Mouse (Mus musculus) heart, embryonic 15.5 days (tissue): ENCODE measurements around the gene Samhd1. TPM values are rescaled to one million over a fixed set of nuclear protein-coding genes. Genes with fewer than 3 reads are reported as not detected.

Experiments
- ATAC-seq: fragments of 200-750 bp; cut with Nextera tagmentation; replicated peaks from 2 replicates; pipeline ENCODE4 v1.8.0; 2017; ENCODE audit warnings: low read depth, moderate TSS enrichment; ENCODE audit not compliant: insufficient number of reproducible peaks, insufficient read depth, low FRiP score
- H3K27ac ChIP-seq: fragments of 300-500 bp; sonication (generic); 2 replicates; pipeline ENCODE4 v1.5.1; 2015; ENCODE audit warnings: mild to moderate bottlenecking, inconsistent platforms
- H3K27me3 ChIP-seq: fragments of 300-500 bp; sonication (generic); 2 replicates; pipeline ENCODE4 v1.6.1; 2015; ENCODE audit warnings: inconsistent platforms
- H3K36me3 ChIP-seq: fragments of 300-500 bp; sonication (generic); 2 replicates; pipeline ENCODE4 v1.6.1; 2015; ENCODE audit warnings: mild to moderate bottlenecking, inconsistent platforms
- H3K4me1 ChIP-seq: fragments of 300-500 bp; sonication (generic); replicated peaks from 2 replicates; pipeline ENCODE4 v1.6.1; 2015; ENCODE audit warnings: inconsistent platforms
- H3K4me2 ChIP-seq: fragments of 300-500 bp; sonication (generic); 2 replicates; pipeline ENCODE4 v1.6.1; 2015; ENCODE audit warnings: inconsistent platforms, mild to moderate bottlenecking, moderate library complexity
- H3K4me3 ChIP-seq: fragments of 300-500 bp; sonication (generic); 2 replicates; pipeline ENCODE4 v1.5.1; 2015; ENCODE audit warnings: mild to moderate bottlenecking, inconsistent platforms
- H3K9ac ChIP-seq: fragments of 300-500 bp; sonication (generic); 2 replicates; pipeline ENCODE4 v1.6.1; 2015; ENCODE audit warnings: mild to moderate bottlenecking, inconsistent platforms
- H3K9me3 ChIP-seq: fragments of 300-500 bp; sonication (generic); replicated peaks from 2 replicates; pipeline ENCODE4 v1.6.1; 2016; ENCODE audit warnings: inconsistent platforms
- WGBS: fragments of 180-500 bp; shearing (Covaris S2); methylation state at CpG from one replicate; pipeline ENCODE4 v1.1.7; 2015; ENCODE audit warnings: mixed read lengths; 5-methylcytosine and 5-hydroxymethylcytosine counted together
- polyA plus RNA-seq: library from polyadenylated mRNA; unstranded; fragments of >200 nt; fragmentation: Nextera tagmentation; extraction: Ambion mirVana; gene quantifications from 2 replicates; pipeline ENCODE4 v1.2.1, GENCODE M21; 2015

Gene Samhd1
- polyA plus RNA-seq, 1 experiment from 2014 or later, result 14.2 TPM

DNA sequence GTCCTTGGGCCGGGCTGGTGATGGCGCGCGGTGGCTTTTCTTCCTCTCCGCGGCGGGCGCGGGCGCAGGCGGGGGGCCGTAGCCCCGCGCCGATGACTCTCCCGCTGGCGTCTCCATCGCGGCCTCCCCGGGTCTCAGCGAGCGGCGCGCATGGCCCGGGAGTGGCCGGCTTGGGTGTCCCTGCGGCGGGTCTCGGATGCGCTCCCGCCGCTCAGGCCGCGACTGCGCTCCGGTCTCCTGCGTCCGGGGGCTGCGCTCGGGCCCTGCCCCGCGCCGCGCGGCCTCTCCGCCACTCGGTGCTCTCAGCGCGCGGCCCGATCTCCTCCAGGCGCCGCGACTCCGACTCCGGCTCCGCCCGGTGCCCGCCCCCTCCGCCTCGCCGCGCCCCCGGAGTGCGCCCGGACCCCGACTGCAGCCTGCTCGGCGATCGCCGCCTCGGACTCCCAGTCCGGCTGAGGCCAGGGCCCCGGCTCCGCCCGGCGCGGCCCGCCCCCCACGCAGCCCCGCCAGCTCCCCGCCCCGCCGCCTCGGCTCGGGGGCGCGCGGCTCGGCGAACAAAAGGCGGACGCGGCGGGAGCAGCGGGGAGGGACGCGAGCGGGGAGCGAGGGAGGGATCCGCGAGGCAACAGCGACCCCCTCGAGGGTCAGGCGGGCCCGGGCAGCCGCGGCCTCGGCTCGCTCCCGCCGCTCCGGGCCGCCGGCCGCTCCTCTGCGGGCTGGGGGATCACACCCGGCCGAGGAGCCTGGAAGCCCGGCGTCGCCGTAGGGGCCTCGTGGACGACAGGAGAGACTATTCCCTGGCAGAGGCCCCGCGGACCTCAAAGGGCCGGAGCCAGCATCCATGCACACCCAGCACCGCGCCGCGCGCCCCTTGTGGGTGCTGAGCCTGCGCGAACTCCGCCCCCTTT, 56.0 kb downstream of the Samhd1 start, which contains the start of gene Soga1:
Soga1 (minus strand) TSS at position 462 of the 908 bp plus-strand sequence.
- no peaks in the 10 kb centered on the region for H3K36me3 ChIP-seq
- H3K4me1 ChIP-seq, result peaks cover 47% of the 10 kb centered on the region
- H3K9ac ChIP-seq, result peak within 1 kb of the TSS; percentile 93
- no peaks in the 10 kb centered on the region for H3K9me3 ChIP-seq
- H3K4me3 ChIP-seq, result peak within 1 kb of the TSS; percentile 90
- peak within 1 kb of the TSS; percentile 94 for H3K27ac ChIP-seq
- WGBS, result under 1% methylated on average over 92 of the region's 136 CpGs
- H3K27me3 ChIP-seq, result peaks cover 4% of the 10 kb centered on the region; the same call in 1 of the 2 replicates
- peak within 1 kb of the TSS; percentile 81 for H3K4me2 ChIP-seq
- ATAC-seq, result peak; percentile 87

DNA sequence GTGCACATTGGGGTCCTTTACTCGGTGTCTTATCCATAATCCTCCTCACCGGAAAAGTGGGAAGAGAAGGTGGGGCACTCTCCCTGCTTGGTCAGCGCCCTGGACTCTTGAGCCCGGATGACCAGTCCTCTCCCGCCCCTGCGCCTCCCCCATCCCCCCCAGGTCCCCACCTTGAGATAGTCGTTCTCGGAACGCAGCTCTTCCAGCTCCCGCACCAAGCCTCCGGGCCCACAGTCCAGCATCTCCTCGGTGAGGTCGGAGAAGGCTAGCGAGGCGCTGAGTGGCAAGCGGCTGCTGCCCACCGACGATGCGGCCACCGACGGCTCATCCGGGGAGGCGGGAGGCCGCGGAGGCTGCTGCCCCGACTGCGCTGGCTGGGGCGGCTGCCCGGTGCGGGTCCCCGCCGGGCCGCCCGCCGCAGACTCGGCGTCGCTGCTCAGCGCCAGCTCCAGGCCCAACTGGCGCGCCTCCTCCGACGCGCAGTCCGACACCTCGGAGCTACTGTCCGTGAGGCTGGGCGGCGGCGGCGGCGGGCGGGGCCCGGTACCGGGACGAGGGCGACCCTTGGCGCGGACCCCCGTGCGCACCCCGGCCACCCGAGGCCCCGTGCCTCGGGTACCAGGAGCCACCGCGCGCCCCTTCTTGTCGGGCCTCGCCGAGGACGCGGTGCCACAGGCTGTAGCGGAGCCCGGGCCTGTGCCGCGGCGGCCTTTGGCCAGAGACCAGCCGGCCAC, 56.8 kb downstream of the Samhd1 start:
- Histone ChIP-seq H3K27me3 (peaks cover 4% of the 10 kb centered on the region; the same call in 1 of the 2 replicates), H3K36me3 (no peaks in the 10 kb centered on the region), H3K9me3 (no peaks in the 10 kb centered on the region), H3K9ac (peak overlapping the region; percentile 93), H3K27ac (peak overlapping the region; percentile 94), H3K4me1 (peaks cover 55% of the 10 kb centered on the region), H3K4me3 (peak overlapping the region; percentile 90), H3K4me2 (peak overlapping the region; percentile 81)
- WGBS, result under 1% methylated on average over 79 of the region's 79 CpGs
- peak; percentile 10; the same call in 1 of the 2 replicates for ATAC-seq

DNA sequence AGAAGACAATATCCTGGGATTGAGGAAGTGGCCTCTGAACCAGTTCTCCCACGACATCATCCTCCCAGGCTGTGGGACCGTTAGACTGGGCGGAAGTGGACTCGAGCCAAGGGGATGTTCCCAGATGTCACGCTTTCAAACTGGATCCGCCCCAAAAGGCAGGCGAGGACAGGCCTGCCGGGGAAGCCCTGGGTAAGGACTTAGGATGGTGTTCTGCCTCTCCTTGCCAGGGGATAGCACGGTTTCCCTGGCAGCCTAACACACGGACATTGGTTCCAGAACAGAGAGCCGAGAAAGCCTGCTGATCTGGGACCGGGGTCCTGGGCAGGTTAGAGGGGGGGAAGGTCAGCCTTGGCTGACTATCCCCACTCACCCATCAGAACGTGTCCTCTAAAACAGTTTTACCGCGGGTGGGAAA, 57.4 kb downstream of the Samhd1 start:
- H3K9ac ChIP-seq, result peak overlapping the region; percentile 93
- WGBS, result 3% methylated on average over 15 of the region's 15 CpGs
- H3K27me3 ChIP-seq, result peaks cover 4% of the 10 kb centered on the region; the same call in 1 of the 2 replicates
- peaks cover 61% of the 10 kb centered on the region for H3K4me1 ChIP-seq
- peak overlapping the region; percentile 90 for H3K4me3 ChIP-seq
- ATAC-seq, result 0 out of 2 replicates have a peak, but pooled peaks have one; percentile 11
- peak overlapping the region; percentile 94 for H3K27ac ChIP-seq
- H3K9me3 ChIP-seq, result no peaks in the 10 kb centered on the region
- no peaks in the 10 kb centered on the region for H3K36me3 ChIP-seq
- peak overlapping the region; percentile 81 for H3K4me2 ChIP-seq

DNA sequence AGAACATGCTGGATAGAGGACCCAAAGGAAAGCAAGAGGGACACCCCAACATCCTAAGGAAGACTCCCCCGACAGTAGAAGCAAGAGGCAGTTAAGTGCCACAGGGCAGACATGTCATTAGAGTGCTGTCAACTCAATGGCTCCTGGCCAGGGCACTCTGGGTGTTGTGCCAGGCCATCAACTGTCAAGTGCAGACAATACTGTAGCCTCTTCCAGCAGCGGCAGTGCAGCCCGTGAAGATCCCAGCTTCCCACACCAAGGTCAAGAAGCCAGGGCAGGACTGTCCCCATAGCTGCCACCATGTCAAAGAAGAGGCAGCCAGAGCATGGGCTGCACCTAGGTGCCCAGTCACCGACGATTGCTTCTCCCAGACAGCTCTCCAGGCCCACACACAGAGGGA, 57.9 kb downstream of the Samhd1 start:
- 4% methylated on average over 5 of the region's 5 CpGs for WGBS
- Histone ChIP-seq H3K9me3 (no peaks in the 10 kb centered on the region), H3K27me3 (peaks cover 4% of the 10 kb centered on the region; the same call in 1 of the 2 replicates), H3K4me2 (peak overlapping the region; percentile 81), H3K36me3 (no peaks in the 10 kb centered on the region), H3K4me3 (peak overlapping the region; percentile 90), H3K4me1 (peaks cover 62% of the 10 kb centered on the region), H3K27ac (peak overlapping the region; percentile 94), H3K9ac (peak overlapping the region; percentile 93)
- ATAC-seq, result no peak

DNA sequence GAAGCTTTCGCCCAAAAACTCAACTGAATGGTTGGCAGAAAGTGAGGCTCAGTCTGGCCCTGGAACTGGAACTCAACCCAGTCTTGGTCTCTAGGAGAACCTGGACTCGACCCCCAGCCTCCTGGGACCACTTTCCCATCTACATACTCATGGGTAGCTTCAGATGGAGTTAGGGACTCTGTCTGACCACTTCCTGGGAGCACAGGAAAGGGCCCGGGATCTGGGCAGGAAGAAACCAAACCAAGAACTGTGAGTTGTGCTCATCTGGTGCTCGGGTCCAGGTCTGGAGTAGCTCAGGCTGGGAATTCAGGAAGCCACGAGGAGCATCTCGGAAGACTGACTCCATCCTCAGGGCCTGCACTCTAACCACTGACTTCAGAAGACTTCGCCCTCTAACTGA, 58.5 kb downstream of the Samhd1 start:
- H3K36me3 ChIP-seq, result no peaks in the 10 kb centered on the region
- H3K9ac ChIP-seq, result peak overlapping the region; percentile 93; the same call in 1 of the 2 replicates
- no peak for ATAC-seq
- H3K9me3 ChIP-seq, result no peaks in the 10 kb centered on the region
- peaks cover 4% of the 10 kb centered on the region; the same call in 1 of the 2 replicates for H3K27me3 ChIP-seq
- 73% methylated on average over 7 of the region's 7 CpGs for WGBS
- H3K27ac ChIP-seq, result peak overlapping the region; percentile 70; the same call in 1 of the 2 replicates
- H3K4me1 ChIP-seq, result peaks cover 64% of the 10 kb centered on the region
- H3K4me2 ChIP-seq, result peak overlapping the region; percentile 81
- H3K4me3 ChIP-seq, result peak overlapping the region; percentile 90

- Histone ChIP-seq H3K9me3 (no peaks in the 10 kb centered on the region), H3K27ac (peak overlapping the region; percentile 70), H3K9ac (peak overlapping the region; percentile 11; the same call in 1 of the 2 replicates), H3K27me3 (no peaks in the 10 kb centered on the region), H3K4me2 (peak overlapping the region; percentile 81), H3K36me3 (no peaks in the 10 kb centered on the region), H3K4me1 (peaks cover 73% of the 10 kb centered on the region), H3K4me3 (peak overlapping the region; percentile 90)
- no peak for ATAC-seq
- 16% methylated on average over 3 of the region's 3 CpGs for WGBS
Measured at GRCm38 (mm10) chr2:157075685-157076084, 59.4 kb downstream of the Samhd1 start.

DNA sequence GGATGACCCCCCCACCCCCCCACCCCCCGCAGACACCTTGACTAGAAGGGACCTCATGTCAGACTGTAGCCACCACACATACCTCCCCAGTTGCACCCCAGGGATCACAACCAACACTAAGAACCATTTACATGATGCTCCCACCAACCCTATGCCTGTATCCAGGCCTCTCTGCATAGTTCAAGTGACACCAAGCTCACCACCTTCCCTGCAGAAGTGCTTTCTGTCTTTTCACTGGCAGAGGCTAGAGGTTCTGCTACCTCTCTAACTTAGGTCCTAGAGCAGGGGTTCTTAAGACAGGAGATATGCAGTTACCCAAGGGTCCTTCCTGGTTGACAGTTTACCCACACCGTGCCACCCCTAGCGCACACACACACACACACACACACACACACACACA, 59.8 kb downstream of the Samhd1 start:
- peak overlapping the region; percentile 81 for H3K4me2 ChIP-seq
- no peaks in the 10 kb centered on the region for H3K9me3 ChIP-seq
- peak overlapping the region; percentile 90 for H3K4me3 ChIP-seq
- H3K27me3 ChIP-seq, result no peaks in the 10 kb centered on the region
- WGBS, result 76% methylated on average over 3 of the region's 3 CpGs
- peaks cover 77% of the 10 kb centered on the region for H3K4me1 ChIP-seq
- H3K27ac ChIP-seq, result peak overlapping the region; percentile 70
- ATAC-seq, result no peak
- H3K36me3 ChIP-seq, result no peaks in the 10 kb centered on the region
- peak overlapping the region; percentile 11; the same call in 1 of the 2 replicates for H3K9ac ChIP-seq

GRCm38 (mm10) chr2:157074772-157075171, 60.3 kb downstream of the Samhd1 start:
- Histone ChIP-seq H3K4me3 (no peak overlapping the region), H3K4me2 (peak overlapping the region; percentile 81; the same call in 1 of the 2 replicates), H3K4me1 (peaks cover 80% of the 10 kb centered on the region), H3K27me3 (no peaks in the 10 kb centered on the region), H3K9ac (no peak overlapping the region), H3K36me3 (no peaks in the 10 kb centered on the region), H3K27ac (peak overlapping the region; percentile 70), H3K9me3 (no peaks in the 10 kb centered on the region)
- ATAC-seq, result no peak
- 71% methylated on average over 5 of the region's 5 CpGs for WGBS

GRCm38 (mm10) chr2:157074186-157074724, 60.8 kb downstream of the Samhd1 start:
- H3K27ac ChIP-seq, result peak overlapping the region; percentile 70
- H3K4me1 ChIP-seq, result peaks cover 83% of the 10 kb centered on the region
- H3K4me2 ChIP-seq, result peak overlapping the region; percentile 81; the same call in 1 of the 2 replicates
- H3K27me3 ChIP-seq, result no peaks in the 10 kb centered on the region
- H3K36me3 ChIP-seq, result no peaks in the 10 kb centered on the region
- H3K4me3 ChIP-seq, result no peak overlapping the region
- no peak for ATAC-seq
- no peaks in the 10 kb centered on the region for H3K9me3 ChIP-seq
- no peak overlapping the region for H3K9ac ChIP-seq
- WGBS, result 61% methylated on average over 9 of the region's 9 CpGs

- H3K27ac ChIP-seq, result peak overlapping the region; percentile 70; the same call in 1 of the 2 replicates
- WGBS, result 49% methylated on average over 9 of the region's 9 CpGs
- no peak for ATAC-seq
- H3K9me3 ChIP-seq, result no peaks in the 10 kb centered on the region
- no peak overlapping the region for H3K4me3 ChIP-seq
- H3K4me1 ChIP-seq, result peaks cover 90% of the 10 kb centered on the region
- no peaks in the 10 kb centered on the region for H3K36me3 ChIP-seq
- H3K27me3 ChIP-seq, result no peaks in the 10 kb centered on the region
- no peak overlapping the region for H3K4me2 ChIP-seq
- H3K9ac ChIP-seq, result peak overlapping the region; percentile 5; the same call in 1 of the 2 replicates
Measured at GRCm38 (mm10) chr2:157073378-157074052, 61.5 kb downstream of the Samhd1 start.
